Comparison of ENCODE assay signal across 15 mouse cellular contexts in genomic region chr17:73081360-73082133, GRCm38 (mm10). TPM values are rescaled to one million over a fixed set of nuclear protein-coding genes. Genes with fewer than 3 reads are reported as not detected.
DNase-seq lines count a peak whose midpoint lies in the region; ATAC-seq and TF ChIP-seq lines count a peak whose summit lies in the region.
"Had no signal": no experiment of that assay in that cellular context is flagged by ENCODE, and none has a peak within 500 bp of the region (broad histone marks: within the 10 kb centered on the region; RNA-seq: fewer than 3 reads in every experiment).

No protein-coding gene starts in this region.

- H3K27me3 ChIP-seq in heart, embryonic 10.5 days (ENCODE audit: insufficient read depth, poor library complexity, severe bottlenecking): no peaks in the 10 kb centered on the region
- H3K27me3 ChIP-seq in stomach, embryonic 14.5 days (ENCODE audit: control insufficient read depth, insufficient read depth, low read length): no peaks in the 10 kb centered on the region
- no peaks in the 10 kb centered on the region for H3K27me3 ChIP-seq in stomach, postnatal 0 days (ENCODE audit: control insufficient read depth, insufficient read depth, low read length)
- H3K27me3 ChIP-seq in heart, embryonic 16.5 days (ENCODE audit: control insufficient read depth, insufficient read depth, low read length): no peaks in the 10 kb centered on the region
- H3K27me3 ChIP-seq: liver, embryonic 13.5 days had no signal

- no peak overlapping the region for H3K4me3 ChIP-seq in heart, embryonic 10.5 days
- H3K4me3 ChIP-seq in stomach, embryonic 14.5 days (ENCODE audit: low read depth, low read length): no peak overlapping the region
- H3K4me3 ChIP-seq in stomach, postnatal 0 days (ENCODE audit: low read depth, low read length): no peak overlapping the region
- no peak overlapping the region for H3K4me3 ChIP-seq in heart, embryonic 16.5 days (ENCODE audit: low read length)
- H3K4me3 ChIP-seq: hindbrain, embryonic 10.5 days; liver, embryonic 13.5 days had no signal

- peak overlapping the region; percentile 81 for H3K27ac ChIP-seq in heart, embryonic 10.5 days
- peak overlapping the region; percentile 33; the same call in 1 of the 2 replicates for H3K27ac ChIP-seq in stomach, embryonic 14.5 days (ENCODE audit: low read length)
- no peak overlapping the region for H3K27ac ChIP-seq in stomach, postnatal 0 days (replicated peaks)
- peak overlapping the region; percentile 77 for H3K27ac ChIP-seq in heart, embryonic 16.5 days (ENCODE audit: low read length)
- H3K27ac ChIP-seq: hindbrain, embryonic 10.5 days; liver, embryonic 13.5 days had no signal

- DNase-seq in heart, embryonic 10.5 days (ENCODE audit: low spot score): peak; percentile 71
- no peak for DNase-seq in heart, adult 8-10 months (ENCODE audit: low spot score)
- no peak for DNase-seq in stomach, postnatal 0 days (ENCODE audit: low spot score)
- no peak for DNase-seq in ovary, postnatal 14 days (ENCODE audit: low spot score)
- no peak for DNase-seq in cerebellum, postnatal 36 days
- DNase-seq in ovary, adult 18-20 months (ENCODE audit: low spot score): no peak
- DNase-seq: adrenal gland, postnatal 14 days; kidney, postnatal 10 days; liver, embryonic 13.5 days; lung, postnatal 14 days; spleen, adult 18-20 months had no signal

- H3K4me1 ChIP-seq in heart, embryonic 10.5 days: peaks cover 33% of the 10 kb centered on the region
- 0 out of 2 replicates have a peak, but pooled peaks cover 3% of the 10 kb centered on the region for H3K4me1 ChIP-seq in stomach, embryonic 14.5 days (ENCODE audit: control insufficient read depth, insufficient read depth, low read length)
- no peaks in the 10 kb centered on the region for H3K4me1 ChIP-seq in stomach, postnatal 0 days (replicated peaks; ENCODE audit: control insufficient read depth, insufficient read depth)
- H3K4me1 ChIP-seq in heart, embryonic 16.5 days (ENCODE audit: control insufficient read depth, insufficient read depth, low read length): peaks cover 11% of the 10 kb centered on the region
- H3K4me1 ChIP-seq: hindbrain, embryonic 10.5 days had no signal

- no peak for TF ChIP-seq CTCF in stomach, postnatal 0 days (IDR thresholded peaks at IDR 0.05; ENCODE audit: low read depth)

- TF ChIP-seq EP300 in stomach, postnatal 0 days (optimal IDR thresholded peaks at IDR 0.05): no peak

- no peak overlapping the region for H3K9ac ChIP-seq in stomach, embryonic 14.5 days (replicated peaks; ENCODE audit: low read depth, low read length)
- H3K9ac ChIP-seq in stomach, postnatal 0 days (ENCODE audit: low read length): no peak overlapping the region
- peak overlapping the region; percentile 28 for H3K9ac ChIP-seq in heart, embryonic 16.5 days (ENCODE audit: low read length)
- H3K9ac ChIP-seq: liver, embryonic 13.5 days had no signal

- H3K4me2 ChIP-seq in stomach, embryonic 14.5 days (replicated peaks; ENCODE audit: low read depth, low read length): no peak overlapping the region
- no peak overlapping the region for H3K4me2 ChIP-seq in stomach, postnatal 0 days (replicated peaks; ENCODE audit: low read depth)
- H3K4me2 ChIP-seq in heart, embryonic 16.5 days (ENCODE audit: low read depth, low read length): no peak overlapping the region
- H3K4me2 ChIP-seq: liver, embryonic 13.5 days; midbrain, embryonic 11.5 days had no signal

- WGBS in heart, embryonic 10.5 days: 21% methylated on average over 9 of the region's 9 CpGs
- WGBS in stomach, embryonic 14.5 days: 27% methylated on average over 9 of the region's 9 CpGs
- 23% methylated on average over 9 of the region's 9 CpGs for WGBS in stomach, postnatal 0 days
- WGBS in heart, embryonic 16.5 days: 23% methylated on average over 9 of the region's 9 CpGs

- ATAC-seq in stomach, embryonic 14.5 days (ENCODE audit: insufficient number of reproducible peaks, insufficient read depth, low FRiP score, low read depth): peak; percentile 77; the same call in 1 of the 2 replicates
- no peak for ATAC-seq in stomach, postnatal 0 days (ENCODE audit: low FRiP score, low TSS enrichment)
- ATAC-seq in heart, embryonic 16.5 days (replicated peaks; ENCODE audit: extremely low read depth, insufficient read depth, low FRiP score): peak; percentile 58

- H3K9me3 ChIP-seq in heart, embryonic 10.5 days: no peaks in the 10 kb centered on the region
- H3K9me3 ChIP-seq in stomach, embryonic 14.5 days (ENCODE audit: control insufficient read depth, low read depth, low read length): no peaks in the 10 kb centered on the region
- no peaks in the 10 kb centered on the region for H3K9me3 ChIP-seq in stomach, postnatal 0 days (ENCODE audit: control insufficient read depth, low read length)
- H3K9me3 ChIP-seq in heart, embryonic 16.5 days (replicated peaks; ENCODE audit: control insufficient read depth, low read length): no peaks in the 10 kb centered on the region
- H3K9me3 ChIP-seq: hindbrain, embryonic 10.5 days; liver, embryonic 13.5 days had no signal

- H3K36me3 ChIP-seq in heart, embryonic 10.5 days: no peaks in the 10 kb centered on the region
- no peaks in the 10 kb centered on the region for H3K36me3 ChIP-seq in stomach, embryonic 14.5 days (ENCODE audit: control insufficient read depth, insufficient read depth, low read length)
- H3K36me3 ChIP-seq in stomach, postnatal 0 days (ENCODE audit: control insufficient read depth, insufficient read depth, low read length): no peaks in the 10 kb centered on the region
- no peaks in the 10 kb centered on the region for H3K36me3 ChIP-seq in heart, embryonic 16.5 days (ENCODE audit: control insufficient read depth, insufficient read depth)
- H3K36me3 ChIP-seq: hindbrain, embryonic 10.5 days; liver, embryonic 13.5 days had no signal

RNA-seq across cellular contexts. Expression of gene Lclat1, which starts 26.2 kb away (rescaled TPM):
- polyA plus RNA-seq in heart, embryonic 10.5 days (2016; fragmentation: Nextera tagmentation; extraction: Ambion mirVana): 24.4 and 37.9 TPM in 2 replicates
- total RNA-seq in heart, adult 8-10 months (2022): 100 to 1,000 TPM; 101 to 145 (median 128) TPM
- 20.0 and 22.2 TPM in 2 replicates for polyA plus RNA-seq in stomach, embryonic 14.5 days (2014; fragmentation: Nextera tagmentation; extraction: Ambion mirVana)
- 4.3 and 5.6 TPM in 2 replicates for polyA plus RNA-seq in stomach, postnatal 0 days (2015; fragmentation: Nextera tagmentation; extraction: Ambion mirVana)
- 39.5 and 49.2 TPM in 2 replicates for polyA plus RNA-seq in heart, embryonic 16.5 days (2015; fragmentation: Nextera tagmentation; extraction: Ambion mirVana)
